Mouse (Mus musculus) cerebellum, postnatal 10 days (tissue): ENCODE results near the gene Hhipl1.

ENCODE experiments used
- DNase-seq, 2 experiments: peaks; one replicate each; pipeline ENCODE4 v3.0.0; 2021; ENCODE audit warnings: mixed read lengths in 2 of 2

Gene Hhipl1

DNA sequence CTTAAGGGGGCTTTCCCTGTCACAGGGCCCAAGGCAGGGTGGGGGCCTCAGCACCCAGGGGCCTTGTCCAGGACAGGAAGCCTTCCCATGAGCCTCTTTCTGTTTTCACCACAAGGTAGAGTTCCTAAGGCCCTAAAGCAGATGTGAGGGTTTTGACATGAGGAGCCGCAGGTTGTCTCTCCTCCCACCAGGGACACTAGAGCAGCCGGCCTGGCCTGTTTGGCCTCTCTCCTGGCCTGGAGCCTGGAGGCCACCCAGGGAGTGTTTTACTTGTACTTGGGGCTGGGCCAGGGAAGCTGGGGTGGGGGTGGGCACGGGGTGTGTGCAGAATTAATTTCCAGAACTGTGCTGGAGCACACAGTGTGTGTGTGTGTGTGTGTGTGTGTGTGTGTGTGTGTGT, 59.3 kb downstream of the Hhipl1 start:
- DNase-seq = peak; percentile 74 to 78

DNA sequence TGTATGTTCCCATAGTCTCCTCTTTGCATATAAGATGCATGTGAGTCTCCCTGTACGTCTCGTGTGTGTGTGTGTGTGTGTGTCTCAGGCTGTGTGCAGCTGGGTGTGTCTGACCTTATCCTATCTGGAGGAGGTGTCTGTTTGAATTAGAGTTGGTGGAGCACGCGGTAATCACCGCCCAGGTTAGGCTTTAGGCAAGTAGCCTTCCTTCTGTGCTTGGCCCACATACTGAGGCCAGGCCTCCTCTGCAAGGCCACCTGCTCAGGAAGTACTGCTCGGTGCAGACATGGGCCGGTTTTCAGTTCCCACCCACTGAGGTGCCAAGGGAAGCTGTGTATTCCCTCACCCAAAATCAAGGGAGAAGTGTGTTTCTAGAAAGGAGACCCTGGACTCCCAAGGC, 59.8 kb downstream of the Hhipl1 start:
- DNase-seq = peak; percentile 30 to 34

DNA sequence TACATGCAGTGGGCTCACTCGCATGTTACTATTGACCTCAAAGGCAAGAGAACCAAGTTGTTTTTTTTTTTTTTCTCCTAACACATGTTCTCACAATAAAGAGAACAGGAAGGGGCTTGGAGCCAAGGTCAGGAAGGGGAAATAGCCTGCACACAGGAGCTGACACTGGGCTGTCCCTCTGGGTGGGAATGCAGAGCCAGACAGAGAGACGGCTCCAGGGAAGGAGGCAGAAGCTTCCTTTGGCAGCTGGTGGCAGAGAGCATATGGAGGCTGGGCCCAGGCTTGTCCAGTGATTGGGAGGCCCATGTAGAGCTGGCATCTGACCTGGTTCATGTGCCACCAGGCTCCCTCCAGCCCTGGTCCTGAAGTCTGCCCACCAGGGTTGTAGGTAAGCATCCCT, 61.8 kb downstream of the Hhipl1 start:
- DNase-seq = peak; percentile 73 to 80

DNA sequence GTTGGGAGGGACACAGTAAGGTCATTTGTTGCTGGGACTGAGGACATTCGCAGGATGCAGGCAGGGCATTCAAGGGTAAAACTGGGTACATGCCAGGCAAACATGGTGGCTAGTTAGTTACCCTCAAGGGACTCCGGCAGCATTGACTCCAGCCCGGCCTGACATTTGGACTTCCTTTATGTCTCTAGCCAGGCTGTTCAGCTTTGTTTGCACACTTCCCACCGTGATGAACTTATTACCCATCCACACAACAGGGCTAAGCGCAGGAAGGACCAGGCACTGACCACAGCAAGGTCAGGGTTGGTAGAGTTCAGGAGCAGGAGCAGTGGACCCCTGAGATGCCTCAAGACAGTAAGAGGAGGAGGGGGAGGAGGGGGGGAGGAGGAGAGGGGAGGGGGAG, 62.9 kb downstream of the Hhipl1 start:
- peak; percentile 22 to 46 for DNase-seq

DNA sequence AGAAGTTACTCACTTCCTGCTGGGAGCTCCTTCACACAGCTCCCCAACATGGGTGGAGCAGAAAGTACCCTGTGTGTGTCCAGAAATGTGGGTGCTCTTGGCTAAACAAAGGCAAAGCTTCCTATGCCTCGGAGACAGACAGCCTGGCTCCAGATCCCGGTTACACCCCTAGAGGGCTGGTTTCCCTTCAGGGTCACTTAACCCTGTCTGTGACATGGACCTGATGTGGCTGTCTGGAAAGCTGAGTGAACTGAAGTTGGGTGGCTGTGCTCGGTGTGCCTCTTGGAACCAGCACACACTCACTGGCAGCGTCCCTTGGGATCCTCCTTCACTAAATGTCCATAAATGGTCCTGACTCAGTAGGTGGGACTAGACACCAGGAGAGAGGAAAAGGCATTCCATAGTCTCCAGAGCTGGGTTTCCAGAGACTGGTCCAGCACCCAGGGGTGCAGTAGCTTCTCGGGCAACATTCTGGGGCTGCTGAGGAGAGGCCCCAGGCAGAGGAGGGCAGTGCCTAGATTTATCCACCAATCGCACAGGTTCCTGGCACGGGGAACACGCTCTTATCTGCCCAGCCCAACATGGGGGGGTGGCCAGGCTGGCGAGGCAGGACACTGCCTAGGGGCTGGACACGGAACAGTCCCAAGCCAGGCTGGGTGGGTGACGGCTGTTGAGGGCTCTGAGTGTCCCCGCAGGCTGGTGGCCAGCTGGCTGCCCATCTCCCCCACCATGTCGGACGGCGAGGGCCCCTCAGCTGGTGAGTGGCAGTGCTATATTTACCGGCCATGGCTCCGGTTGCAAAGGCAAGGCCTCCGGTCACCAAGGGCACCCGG, 64.7 kb downstream of the Hhipl1 start, which contains the start of gene Eml1:
Gene Eml1, plus strand, starts transcription at position 362 of the 833 bp plus-strand sequence.
- peak; percentile 44 to 48 for DNase-seq

DNA sequence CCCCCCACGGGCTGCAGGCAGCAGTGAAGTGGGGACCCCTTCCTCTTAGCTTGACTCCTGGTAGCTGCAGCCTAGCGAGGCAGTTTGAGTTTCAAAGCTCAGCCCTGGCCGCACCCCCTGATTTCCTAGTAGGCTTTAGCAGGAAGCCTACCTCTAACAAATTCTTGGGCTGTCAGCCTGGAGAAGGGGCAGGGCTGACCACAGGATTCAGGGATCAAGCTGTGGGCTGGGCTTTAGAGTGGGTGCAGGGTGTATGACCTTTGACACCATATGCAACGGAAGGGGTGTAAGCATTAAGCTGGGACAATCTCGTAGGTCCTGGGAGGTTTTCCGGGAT, 65.3 kb downstream of the Hhipl1 start:
- DNase-seq = no peak

DNA sequence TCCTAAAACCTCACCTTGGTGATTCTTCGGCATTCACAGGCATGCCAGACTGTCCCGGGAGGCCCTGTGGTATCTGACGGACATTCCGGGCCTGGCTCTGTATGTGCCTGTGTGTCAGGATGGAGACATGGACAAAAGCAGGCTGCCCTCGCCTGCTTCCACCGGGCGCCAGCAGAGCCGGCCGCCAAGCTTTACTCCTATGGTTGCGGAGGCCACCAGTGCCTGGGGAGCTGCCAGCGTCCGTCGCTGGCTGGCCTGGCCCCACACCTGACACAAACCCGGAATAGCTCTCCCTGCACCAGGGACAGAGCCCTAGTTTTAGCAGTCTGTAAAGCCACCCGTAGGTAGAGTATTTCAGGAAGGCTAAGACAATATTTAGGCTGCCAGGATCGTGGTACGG, 66.2 kb downstream of the Hhipl1 start:
- DNase-seq = peak; percentile 70 to 73

DNA sequence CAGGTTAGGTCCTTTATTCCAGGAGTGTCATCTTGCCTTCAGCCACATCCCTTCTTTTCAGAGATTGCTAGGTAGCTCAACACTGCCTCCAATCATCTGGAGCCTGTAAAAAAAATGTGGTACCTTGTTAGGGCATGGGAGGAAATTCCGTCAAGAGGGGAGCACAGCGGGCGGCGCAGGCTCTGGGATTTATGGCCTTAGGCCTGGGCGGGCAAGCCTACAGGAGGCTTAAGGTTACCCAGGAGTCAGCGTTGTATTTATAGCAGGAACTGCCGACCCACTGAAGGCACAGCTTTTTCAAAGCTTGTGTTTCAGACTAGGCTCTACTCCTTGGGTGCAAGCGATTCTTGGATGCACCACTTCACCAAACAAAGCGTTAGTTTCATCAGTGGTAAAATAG, 67.5 kb downstream of the Hhipl1 start:
- no peak for DNase-seq

DNA sequence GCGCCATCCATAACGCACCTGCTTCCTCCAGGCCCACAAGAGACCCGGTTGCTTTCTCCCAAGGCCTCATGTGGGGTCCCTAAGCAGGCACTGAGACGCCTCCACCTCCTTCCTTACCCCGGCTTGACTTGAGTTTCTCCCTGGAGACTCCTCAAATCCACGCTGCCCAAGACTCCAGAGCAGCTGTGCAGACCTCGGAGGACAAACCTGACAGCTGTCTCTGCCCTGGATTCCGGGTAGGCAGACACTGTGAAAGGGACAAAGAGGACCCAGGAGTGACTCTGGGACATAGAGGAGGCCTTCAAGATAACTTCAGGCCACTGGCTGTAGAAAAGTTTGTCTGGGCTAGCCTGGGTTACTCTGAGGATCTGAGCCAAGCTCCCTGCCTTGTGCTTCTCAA, 68.6 kb downstream of the Hhipl1 start:
- DNase-seq = peak in 1 of 2 experiments; percentile 3

DNA sequence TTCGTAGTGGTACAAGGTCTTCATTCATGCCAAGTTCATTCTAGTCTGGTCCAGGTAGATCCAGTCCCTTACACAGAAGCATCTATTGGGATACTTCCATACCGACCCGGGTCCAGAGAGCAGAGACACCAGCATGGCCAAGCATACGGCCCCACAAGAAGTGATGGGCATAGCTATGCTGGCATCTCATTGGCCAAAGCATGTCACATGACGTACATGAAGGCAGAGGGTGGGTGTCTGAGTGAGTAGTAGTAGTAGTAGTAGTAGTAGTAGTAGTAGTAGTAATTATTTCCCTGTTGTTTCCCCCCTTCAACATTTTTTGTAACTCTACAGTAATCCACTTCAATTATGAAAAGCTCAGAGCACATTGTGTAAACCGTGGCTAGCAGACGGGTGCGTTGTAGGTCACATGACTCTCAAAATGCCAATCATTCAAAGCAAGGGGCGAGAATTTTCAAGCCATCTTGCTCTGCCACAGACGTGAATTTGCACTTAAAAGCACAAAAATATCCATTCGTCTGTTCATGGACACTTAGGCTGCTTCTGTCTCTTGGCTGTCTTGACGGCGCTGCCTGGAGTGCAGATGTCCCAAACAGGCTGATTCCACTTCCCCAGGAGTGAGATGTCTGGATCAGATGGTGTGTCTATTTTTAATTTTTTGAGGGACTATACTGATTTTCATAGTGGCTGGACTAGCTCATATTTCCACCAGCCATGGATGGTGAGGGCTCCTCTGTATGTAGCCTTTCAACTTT, 72.5 kb downstream of the Hhipl1 start:
- DNase-seq = no peak
